Mouse (Mus musculus): ENCODE results near the gene Dbp. TPM values are rescaled to one million over a fixed set of nuclear protein-coding genes. Genes with fewer than 3 reads are reported as not detected.

Gene Dbp
- polyA plus RNA-seq, 1 experiment from 2014 or later, result 2.1 TPM

- Histone ChIP-seq H3K27me3 (ENCODE audit: low read depth, poor library complexity, severe bottlenecking) (no peaks in the 10 kb centered on the region), H3K27ac (replicated peaks) (no peak overlapping the region), H3K36me3 (no peaks in the 10 kb centered on the region), H3K4me1 (peaks cover 7% of the 10 kb centered on the region; the same call in 1 of the 2 replicates), H3K9me3 (replicated peaks) (peaks cover 8% of the 10 kb centered on the region; the same call in 1 of the 2 replicates), H3K4me3 (no peak overlapping the region)
- 87% methylated on average over 7 of the region's 7 CpGs for WGBS
- DNase-seq (ENCODE audit: low spot score), result no peak
Measured at GRCm38 (mm10) chr7:45748110-45748509, 43.2 kb downstream of the Dbp start.

DNA sequence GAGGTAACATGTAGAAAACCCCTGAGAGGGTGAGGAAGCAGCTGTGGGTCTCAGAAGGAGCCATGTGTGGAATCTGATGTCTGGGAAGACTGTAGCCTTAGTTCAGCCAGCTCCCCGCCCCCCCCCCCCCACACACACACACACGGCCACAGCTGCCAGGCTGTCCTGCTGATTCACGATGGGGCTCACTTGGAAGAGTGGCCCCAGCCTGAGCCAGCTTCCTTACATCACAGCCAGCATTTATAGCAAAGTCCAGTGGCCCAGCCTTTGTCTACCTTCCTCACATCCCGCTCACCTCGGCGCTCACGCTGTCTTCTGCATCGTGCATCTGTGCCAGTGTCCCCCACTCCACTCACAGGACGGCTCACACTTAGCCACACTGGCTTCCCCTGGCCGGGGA lies 44.5 kb downstream of the Dbp start:
- H3K4me3 ChIP-seq, result no peak overlapping the region
- H3K9me3 ChIP-seq (replicated peaks), result peaks cover 8% of the 10 kb centered on the region; the same call in 1 of the 2 replicates
- no peak for DNase-seq (ENCODE audit: low spot score)
- H3K27ac ChIP-seq (replicated peaks), result 0 out of 2 replicates have a peak overlapping the region, but pooled peaks have one; percentile 49
- H3K4me1 ChIP-seq, result peaks cover 7% of the 10 kb centered on the region; the same call in 1 of the 2 replicates
- no peaks in the 10 kb centered on the region for H3K27me3 ChIP-seq (ENCODE audit: low read depth, poor library complexity, severe bottlenecking)
- WGBS, result 56% methylated on average over 10 of the region's 10 CpGs
- H3K36me3 ChIP-seq, result no peaks in the 10 kb centered on the region

GRCm38 (mm10) chr7:45750162-45750561 lies 45.3 kb downstream of the Dbp start:
- no peak for DNase-seq (ENCODE audit: low spot score)
- WGBS, result 82% methylated on average over 9 of the region's 9 CpGs

GRCm38 (mm10) chr7:45755703-45756102 lies 50.8 kb downstream of the Dbp start:
- no peaks in the 10 kb centered on the region for H3K36me3 ChIP-seq
- whole genome bisulfite sequencing, result 59% methylated on average over 6 of the region's 6 CpGs
- H3K27me3 ChIP-seq (ENCODE audit: low read depth, poor library complexity, severe bottlenecking), result peaks cover 33% of the 10 kb centered on the region
- H3K27ac ChIP-seq (replicated peaks), result no peak overlapping the region
- DNase-seq (ENCODE audit: low spot score), result no peak
- no peak overlapping the region for H3K4me3 ChIP-seq
- H3K9me3 ChIP-seq (replicated peaks), result no peaks in the 10 kb centered on the region
- peaks cover 7% of the 10 kb centered on the region for H3K4me1 ChIP-seq

More at GRCm38 (mm10) chr7:45750162-45750561, 45.3 kb downstream of the Dbp start:
- Histone ChIP-seq H3K4me1 (peaks cover 7% of the 10 kb centered on the region; the same call in 1 of the 2 replicates), H3K36me3 (no peaks in the 10 kb centered on the region), H3K4me3 (no peak overlapping the region), H3K27ac (replicated peaks) (no peak overlapping the region), H3K9me3 (replicated peaks) (peaks cover 8% of the 10 kb centered on the region; the same call in 1 of the 2 replicates), H3K27me3 (ENCODE audit: low read depth, poor library complexity, severe bottlenecking) (no peaks in the 10 kb centered on the region)

DNA sequence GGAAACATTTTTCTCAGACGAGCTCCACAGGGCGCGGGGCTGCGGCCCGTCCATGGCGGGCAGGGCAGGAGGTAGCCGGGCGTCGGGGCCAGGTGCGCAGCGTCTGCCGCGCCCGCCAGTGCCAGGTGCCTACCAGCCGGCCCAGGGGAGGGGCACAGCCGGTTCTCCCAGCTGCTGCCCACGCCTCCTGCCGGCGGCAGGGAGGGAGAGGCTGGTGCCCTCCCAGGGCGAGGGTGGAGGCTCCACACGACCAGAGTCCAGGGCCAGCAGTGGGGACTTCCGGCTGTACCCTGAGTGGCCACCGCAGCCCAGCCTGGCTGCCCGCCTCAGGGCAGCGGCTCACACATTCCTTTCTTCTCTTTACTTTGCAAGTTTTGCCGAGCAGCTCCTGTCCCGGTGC lies 54.5 kb downstream of the Dbp start:
- peaks cover 36% of the 10 kb centered on the region for H3K27me3 ChIP-seq (ENCODE audit: low read depth, poor library complexity, severe bottlenecking)
- no peak for DNase-seq (ENCODE audit: low spot score)
- H3K27ac ChIP-seq (replicated peaks), result peak overlapping the region; percentile 69
- 10% methylated on average over 27 of the region's 27 CpGs for WGBS
- H3K9me3 ChIP-seq (replicated peaks), result no peaks in the 10 kb centered on the region
- no peaks in the 10 kb centered on the region for H3K36me3 ChIP-seq
- H3K4me1 ChIP-seq, result peaks cover 7% of the 10 kb centered on the region
- H3K4me3 ChIP-seq, result peak overlapping the region; percentile 46

Other genes starting within 250 kb of the Dbp start
- 5,695 and 6,139 TPM in 2 replicates for gene Ftl1, start 245.2 kb upstream of the Dbp start, polyA plus RNA-seq (2016; fragmentation: Nextera tagmentation; extraction: Ambion mirVana)
- 240 and 265 TPM in 2 replicates for gene Bax, start 238.2 kb upstream of the Dbp start, polyA plus RNA-seq (2016; fragmentation: Nextera tagmentation; extraction: Ambion mirVana)
- gene Tulp2, start 223.2 kb upstream of the Dbp start, polyA plus RNA-seq (2016; fragmentation: Nextera tagmentation; extraction: Ambion mirVana), result 0.15 and 0.21 TPM in 2 replicates
- 0.34 TPM in 1 of 2 replicates, not detected in the other for gene Gm45808, start 218.3 kb upstream of the Dbp start, polyA plus RNA-seq (2016; fragmentation: Nextera tagmentation; extraction: Ambion mirVana)
- 6.0 and 6.8 TPM in 2 replicates for gene Dhdh, start 216.3 kb upstream of the Dbp start, polyA plus RNA-seq (2016; fragmentation: Nextera tagmentation; extraction: Ambion mirVana)
- gene Nucb1, start 194.7 kb upstream of the Dbp start, polyA plus RNA-seq (2016; fragmentation: Nextera tagmentation; extraction: Ambion mirVana), result 105 and 112 TPM in 2 replicates
- gene Ppp1r15a, start 178.8 kb upstream of the Dbp start, polyA plus RNA-seq (2016; fragmentation: Nextera tagmentation; extraction: Ambion mirVana), result 15.0 and 18.6 TPM in 2 replicates
- 0.78 and 1.1 TPM in 2 replicates for gene Plekha4, start 178.8 kb upstream of the Dbp start, polyA plus RNA-seq (2016; fragmentation: Nextera tagmentation; extraction: Ambion mirVana)
- gene Hsd17b14, start 150.2 kb upstream of the Dbp start, polyA plus RNA-seq (2016; fragmentation: Nextera tagmentation; extraction: Ambion mirVana), result 0.43 and 0.55 TPM in 2 replicates
- gene Bcat2, start 134.9 kb upstream of the Dbp start, polyA plus RNA-seq (2016; fragmentation: Nextera tagmentation; extraction: Ambion mirVana), result 32.2 and 38.2 TPM in 2 replicates
- not detected in 2 replicates for gene Fgf21, start 89.6 kb upstream of the Dbp start, polyA plus RNA-seq (2016; fragmentation: Nextera tagmentation; extraction: Ambion mirVana)
- gene Fut1, start 87.8 kb upstream of the Dbp start, polyA plus RNA-seq (2016; fragmentation: Nextera tagmentation; extraction: Ambion mirVana), result not detected in 2 replicates
- gene Izumo1, start 83.3 kb upstream of the Dbp start, polyA plus RNA-seq (2016; fragmentation: Nextera tagmentation; extraction: Ambion mirVana), result 0.16 TPM in 1 of 2 replicates, not detected in the other
- gene Rasip1, start 77.6 kb upstream of the Dbp start, polyA plus RNA-seq (2016; fragmentation: Nextera tagmentation; extraction: Ambion mirVana), result 4.8 and 5.5 TPM in 2 replicates
- 2.1 and 3.3 TPM in 2 replicates for gene Mamstr, start 65.1 kb upstream of the Dbp start, polyA plus RNA-seq (2016; fragmentation: Nextera tagmentation; extraction: Ambion mirVana)
- gene Fut2, start 38.7 kb upstream of the Dbp start, polyA plus RNA-seq (2016; fragmentation: Nextera tagmentation; extraction: Ambion mirVana), result 0.05 TPM in 1 of 2 replicates, not detected in the other
- 0.46 and 0.48 TPM in 2 replicates for gene Ntn5, start 21.1 kb upstream of the Dbp start, polyA plus RNA-seq (2016; fragmentation: Nextera tagmentation; extraction: Ambion mirVana)
- gene Sec1, start 10.7 kb upstream of the Dbp start, polyA plus RNA-seq (2016; fragmentation: Nextera tagmentation; extraction: Ambion mirVana), result 0.32 and 0.34 TPM in 2 replicates
- gene Car11, start 5.2 kb upstream of the Dbp start, polyA plus RNA-seq (2016; fragmentation: Nextera tagmentation; extraction: Ambion mirVana), result 4.6 and 4.9 TPM in 2 replicates
- 965 and 1,116 TPM in 2 replicates for gene Rpl18, start 10.4 kb downstream of the Dbp start, polyA plus RNA-seq (2016; fragmentation: Nextera tagmentation; extraction: Ambion mirVana)
- 32.3 and 32.8 TPM in 2 replicates for gene Sphk2, start 12.9 kb downstream of the Dbp start, polyA plus RNA-seq (2016; fragmentation: Nextera tagmentation; extraction: Ambion mirVana)
- 1.7 and 2.0 TPM in 2 replicates for gene Fam83e, start 16.1 kb downstream of the Dbp start, polyA plus RNA-seq (2016; fragmentation: Nextera tagmentation; extraction: Ambion mirVana)
- not detected in 2 replicates for gene Spaca4, start 20.7 kb downstream of the Dbp start, polyA plus RNA-seq (2016; fragmentation: Nextera tagmentation; extraction: Ambion mirVana)
- 2.3 and 3.3 TPM in 2 replicates for gene Lmtk3, start 78.7 kb downstream of the Dbp start, polyA plus RNA-seq (2016; fragmentation: Nextera tagmentation; extraction: Ambion mirVana)
- gene Sult2b1, start 79.6 kb downstream of the Dbp start, polyA plus RNA-seq (2016; fragmentation: Nextera tagmentation; extraction: Ambion mirVana), result 1.1 and 1.5 TPM in 2 replicates
- 153 and 183 TPM in 2 replicates for gene Cyth2, start 109.5 kb downstream of the Dbp start, polyA plus RNA-seq (2016; fragmentation: Nextera tagmentation; extraction: Ambion mirVana)
- 0.65 and 0.72 TPM in 2 replicates for gene Kcnj14, start 119.7 kb downstream of the Dbp start, polyA plus RNA-seq (2016; fragmentation: Nextera tagmentation; extraction: Ambion mirVana)
- gene Grwd1, start 125.9 kb downstream of the Dbp start, polyA plus RNA-seq (2016; fragmentation: Nextera tagmentation; extraction: Ambion mirVana), result 95.8 and 119 TPM in 2 replicates
- gene Kdelr1, start 167.7 kb downstream of the Dbp start, polyA plus RNA-seq (2016; fragmentation: Nextera tagmentation; extraction: Ambion mirVana), result 36.1 and 39.0 TPM in 2 replicates
- gene Grin2d, start 173.3 kb downstream of the Dbp start, polyA plus RNA-seq (2016; fragmentation: Nextera tagmentation; extraction: Ambion mirVana), result 0.16 and 0.34 TPM in 2 replicates
- 1.5 and 1.7 TPM in 2 replicates for gene Syngr4, start 191.6 kb downstream of the Dbp start, polyA plus RNA-seq (2016; fragmentation: Nextera tagmentation; extraction: Ambion mirVana)
- gene Tmem143, start 191.9 kb downstream of the Dbp start, polyA plus RNA-seq (2016; fragmentation: Nextera tagmentation; extraction: Ambion mirVana), result 4.4 and 5.1 TPM in 2 replicates
- 17.7 and 28.2 TPM in 2 replicates for gene Emp3, start 216.3 kb downstream of the Dbp start, polyA plus RNA-seq (2016; fragmentation: Nextera tagmentation; extraction: Ambion mirVana)
- gene Ccdc114, start 219.0 kb downstream of the Dbp start, polyA plus RNA-seq (2016; fragmentation: Nextera tagmentation; extraction: Ambion mirVana), result 4.8 and 5.3 TPM in 2 replicates

Data from midbrain, embryonic 10.5 days (tissue).